Mouse (Mus musculus) C2C12 (cell line): ENCODE measurements at regions not wholly inside any gene's neighbourhood (a gene's known extent, or its start where the extent isn't known, plus 50 kb on each side); places are given as distances from the start of the nearest gene placed in this dataset.

ENCODE experiments used
- CTCF ChIP-seq: IDR thresholded peaks from one replicate; pipeline ENCODE4 v1.5.1; 2011; ENCODE audit not compliant: control insufficient read depth, insufficient read depth, insufficient read length
- FOSL1 ChIP-seq: IDR thresholded peaks from one replicate; pipeline ENCODE4 v1.8.0; 2011; ENCODE audit warnings: mild to moderate bottlenecking, low read length; ENCODE audit not compliant: poor library complexity, insufficient read depth, severe bottlenecking
- MYOG ChIP-seq: IDR thresholded peaks from one replicate; pipeline ENCODE4 v1.6.1; 2011; ENCODE audit not compliant: control insufficient read depth, insufficient read length; ENCODE audit errors: extremely low read depth

DNA sequence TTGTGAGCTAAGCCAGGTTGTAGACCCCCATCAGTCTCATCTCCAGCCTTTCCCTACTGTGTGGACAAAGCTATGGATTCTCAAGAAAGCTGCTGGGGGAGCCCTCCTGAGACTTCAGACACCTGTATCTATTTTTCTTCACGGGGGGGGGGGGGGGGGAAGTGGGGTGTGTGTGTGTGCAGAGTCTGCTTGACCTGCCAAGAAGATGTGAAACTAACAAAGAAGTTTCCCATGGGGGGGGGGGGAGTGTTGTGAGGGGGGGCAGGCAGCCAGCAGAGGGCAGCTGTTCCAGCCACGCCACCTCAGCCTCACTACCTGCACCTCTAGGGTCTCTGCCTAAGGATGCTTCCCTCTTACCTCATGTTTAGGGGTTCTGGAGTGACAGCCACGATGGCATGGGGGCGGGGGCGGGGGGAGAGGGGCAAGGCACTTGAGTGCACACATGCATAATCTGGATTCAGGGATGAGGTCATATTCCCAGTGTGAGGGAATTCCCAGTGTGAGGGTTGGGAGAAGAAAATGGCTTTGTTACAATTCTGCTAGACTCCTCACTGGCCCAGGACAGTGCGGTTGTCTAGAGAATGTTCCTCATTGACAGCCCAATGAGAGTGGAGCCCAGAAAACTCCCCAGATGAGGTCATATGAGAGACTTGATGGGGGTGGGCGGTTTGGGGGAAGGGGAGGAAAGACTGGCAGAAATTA lies 104.0 kb upstream of the Spata13 start:
- TF ChIP-seq CTCF (no peak), MYOG (no peak), FOSL1 (no peak)
